Mouse (Mus musculus): ENCODE results near the gene Nme7. TPM values are rescaled to one million over a fixed set of nuclear protein-coding genes. Genes with fewer than 3 reads are reported as not detected.

Gene Nme7
- polyA plus RNA-seq, 1 experiment = 10.7 TPM

- no peaks in the 10 kb centered on the region for H3K27me3 ChIP-seq (ENCODE audit: control insufficient read depth, insufficient read depth, insufficient read length)
- no peak overlapping the region for H3K4me2 ChIP-seq (ENCODE audit: low read depth)
- H3K36me3 ChIP-seq (ENCODE audit: control insufficient read depth, insufficient read depth) = no peaks in the 10 kb centered on the region
- H3ac ChIP-seq (ENCODE audit: control insufficient read depth, insufficient read length) = no peak overlapping the region
- no peaks in the 10 kb centered on the region for H3K79me2 ChIP-seq (ENCODE audit: control insufficient read depth, insufficient read depth)
- no peak for TF ChIP-seq SRF (IDR thresholded peaks at IDR 0.05; ENCODE audit: control insufficient read depth, insufficient read length, low read depth)
- TF ChIP-seq CEBPB (IDR thresholded peaks at IDR 0.05; ENCODE audit: insufficient read depth, poor library complexity, severe bottlenecking) = no peak
- TF ChIP-seq E2F4 (IDR thresholded peaks at IDR 0.05; ENCODE audit: insufficient read depth) = no peak
- no peak for TF ChIP-seq TCF3 (IDR thresholded peaks at IDR 0.05; ENCODE audit: insufficient read length, low read depth)
- no peak for TF ChIP-seq POLR2A (IDR thresholded peaks at IDR 0.05; ENCODE audit: insufficient read length, low read depth)
- no peak for TF ChIP-seq MAX (IDR thresholded peaks at IDR 0.05; ENCODE audit: low read depth)
- TF ChIP-seq MYOG (IDR thresholded peaks at IDR 0.05; ENCODE audit: control insufficient read depth in 1 of 3, insufficient read depth in 1 of 3, insufficient read length in 2 of 3, low read depth in 2 of 3) = no peak
- no peak for TF ChIP-seq USF1 (IDR thresholded peaks at IDR 0.05; ENCODE audit: low read depth)
- TF ChIP-seq POLR2AphosphoS2 (IDR thresholded peaks at IDR 0.05; ENCODE audit: insufficient read length, low read depth) = no peak
- H3K4me3 ChIP-seq = no peak overlapping the region
Measured at GRCm38 (mm10) chr1:164447521-164447920, 143.6 kb downstream of the Nme7 start.

GRCm38 (mm10) chr1:164449626-164450025 is 145.7 kb downstream of the Nme7 start:
- TF ChIP-seq TCF12 (IDR thresholded peaks at IDR 0.05; ENCODE audit: insufficient read depth, poor library complexity, severe bottlenecking) = no peak
- no peak for TF ChIP-seq MAX (IDR thresholded peaks at IDR 0.05; ENCODE audit: low read depth)
- no peak for TF ChIP-seq MYOG (IDR thresholded peaks at IDR 0.05; ENCODE audit: control insufficient read depth in 1 of 3, insufficient read depth in 1 of 3, insufficient read length in 2 of 3, low read depth in 2 of 3)
- no peak for TF ChIP-seq POLR2AphosphoS2 (IDR thresholded peaks at IDR 0.05; ENCODE audit: insufficient read length, low read depth)
- TF ChIP-seq CEBPB (IDR thresholded peaks at IDR 0.05; ENCODE audit: insufficient read depth, poor library complexity, severe bottlenecking) = no peak
- TF ChIP-seq TCF3 (IDR thresholded peaks at IDR 0.05; ENCODE audit: insufficient read length, low read depth) = no peak
- no peak for TF ChIP-seq MYOD1 (IDR thresholded peaks at IDR 0.05; ENCODE audit: control insufficient read depth in 1 of 3, insufficient read length in 2 of 3, low read depth in 2 of 3)
- no peak for TF ChIP-seq USF1 (IDR thresholded peaks at IDR 0.05; ENCODE audit: low read depth)
- no peak for TF ChIP-seq POLR2A (IDR thresholded peaks at IDR 0.05; ENCODE audit: insufficient read length, low read depth)
- TF ChIP-seq SRF (IDR thresholded peaks at IDR 0.05; ENCODE audit: control insufficient read depth, insufficient read length, low read depth) = no peak
- Histone ChIP-seq H3K4me3 (no peak overlapping the region), H3K36me3 (ENCODE audit: control insufficient read depth, insufficient read depth) (no peaks in the 10 kb centered on the region)

GRCm38 (mm10) chr1:164450231-164450630 is 146.3 kb downstream of the Nme7 start:
- H3K4me3 ChIP-seq = no peak overlapping the region
- H3K36me3 ChIP-seq (ENCODE audit: control insufficient read depth, insufficient read depth) = no peaks in the 10 kb centered on the region

More at GRCm38 (mm10) chr1:164449626-164450025, 145.7 kb downstream of the Nme7 start:
- Histone ChIP-seq H3K4me2 (ENCODE audit: low read depth) (no peak overlapping the region), H3K79me2 (ENCODE audit: control insufficient read depth, insufficient read depth) (no peaks in the 10 kb centered on the region), H3K27me3 (ENCODE audit: control insufficient read depth, insufficient read depth, insufficient read length) (no peaks in the 10 kb centered on the region), H3ac (ENCODE audit: control insufficient read depth, insufficient read length) (no peak overlapping the region)

GRCm38 (mm10) chr1:164450644-164451043 is 146.7 kb downstream of the Nme7 start:
- Histone ChIP-seq H3ac (ENCODE audit: control insufficient read depth, insufficient read length) (no peak overlapping the region), H3K79me2 (ENCODE audit: control insufficient read depth, insufficient read depth) (no peaks in the 10 kb centered on the region), H3K36me3 (ENCODE audit: control insufficient read depth, insufficient read depth) (no peaks in the 10 kb centered on the region), H3K4me3 (no peak overlapping the region), H3K4me2 (ENCODE audit: low read depth) (peak overlapping the region; percentile 19), H3K27me3 (ENCODE audit: control insufficient read depth, insufficient read depth, insufficient read length) (no peaks in the 10 kb centered on the region)
- TF ChIP-seq REST (IDR thresholded peaks at IDR 0.05; ENCODE audit: insufficient read depth, insufficient read length) (no peak), POLR2AphosphoS2 (IDR thresholded peaks at IDR 0.05; ENCODE audit: insufficient read length, low read depth) (no peak), USF1 (IDR thresholded peaks at IDR 0.05; ENCODE audit: low read depth) (peak; percentile 16)

More at GRCm38 (mm10) chr1:164450231-164450630, 146.3 kb downstream of the Nme7 start:
- Histone ChIP-seq H3K4me2 (ENCODE audit: low read depth) (peak overlapping the region; percentile 19), H3K79me2 (ENCODE audit: control insufficient read depth, insufficient read depth) (no peaks in the 10 kb centered on the region), H3K27me3 (ENCODE audit: control insufficient read depth, insufficient read depth, insufficient read length) (no peaks in the 10 kb centered on the region), H3ac (ENCODE audit: control insufficient read depth, insufficient read length) (no peak overlapping the region)
- TF ChIP-seq E2F4 (IDR thresholded peaks at IDR 0.05; ENCODE audit: insufficient read depth) (no peak), MAX (IDR thresholded peaks at IDR 0.05; ENCODE audit: low read depth) (no peak), REST (IDR thresholded peaks at IDR 0.05; ENCODE audit: insufficient read depth, insufficient read length) (no peak), MYOG (IDR thresholded peaks at IDR 0.05; ENCODE audit: control insufficient read depth in 1 of 3, insufficient read depth in 1 of 3, insufficient read length in 2 of 3, low read depth in 2 of 3) (no peak), POLR2A (IDR thresholded peaks at IDR 0.05; ENCODE audit: insufficient read length, low read depth) (no peak), TCF12 (IDR thresholded peaks at IDR 0.05; ENCODE audit: insufficient read depth, poor library complexity, severe bottlenecking) (no peak), SRF (IDR thresholded peaks at IDR 0.05; ENCODE audit: control insufficient read depth, insufficient read length, low read depth) (no peak), MYOD1 (IDR thresholded peaks at IDR 0.05; ENCODE audit: control insufficient read depth in 1 of 3, insufficient read length in 2 of 3, low read depth in 2 of 3) (no peak), POLR2AphosphoS2 (IDR thresholded peaks at IDR 0.05; ENCODE audit: insufficient read length, low read depth) (no peak), TCF3 (IDR thresholded peaks at IDR 0.05; ENCODE audit: insufficient read length, low read depth) (no peak), CEBPB (IDR thresholded peaks at IDR 0.05; ENCODE audit: insufficient read depth, poor library complexity, severe bottlenecking) (no peak), USF1 (IDR thresholded peaks at IDR 0.05; ENCODE audit: low read depth) (no peak)

GRCm38 (mm10) chr1:164451346-164451745 is 147.4 kb downstream of the Nme7 start:
- peak overlapping the region; percentile 19 for H3K4me2 ChIP-seq (ENCODE audit: low read depth)
- H3K36me3 ChIP-seq (ENCODE audit: control insufficient read depth, insufficient read depth) = no peaks in the 10 kb centered on the region
- no peaks in the 10 kb centered on the region for H3K79me2 ChIP-seq (ENCODE audit: control insufficient read depth, insufficient read depth)
- H3K27me3 ChIP-seq (ENCODE audit: control insufficient read depth, insufficient read depth, insufficient read length) = no peaks in the 10 kb centered on the region
- TF ChIP-seq CEBPB (IDR thresholded peaks at IDR 0.05; ENCODE audit: insufficient read depth, poor library complexity, severe bottlenecking) (no peak), MYOD1 (IDR thresholded peaks at IDR 0.05; ENCODE audit: control insufficient read depth in 1 of 3, insufficient read length in 2 of 3, low read depth in 2 of 3) (no peak)
- H3ac ChIP-seq (ENCODE audit: control insufficient read depth, insufficient read length) = no peak overlapping the region
- H3K4me3 ChIP-seq = no peak overlapping the region

All from myocyte (in vitro differentiated cells).